Mouse (Mus musculus) adrenal gland, adult 2 months (tissue): ENCODE data around the gene Tk1. TPM values are rescaled to one million over a fixed set of nuclear protein-coding genes. Genes with fewer than 3 reads are reported as not detected.
"Not testable (repeated sequence)": the region's sequence is repeated elsewhere in the genome, so short reads cannot be mapped to it uniquely, and the experiment has no call there.

Experiments
- DNase-seq: peaks from one replicate; pipeline ENCODE4 v3.0.0; 2021
- polyA plus RNA-seq: library from polyadenylated mRNA; depleted of rRNA; stranded (reverse); fragments of >200 nt; gene quantifications from 2 replicates; pipeline ENCODE4 v1.2.3, GENCODE M21; 2012
- total RNA-seq, 2 experiments: library from RNA; stranded (reverse); gene quantifications; 2 replicates each; pipeline ENCODE4 v1.2.3; 2021

Gene Tk1
- total and polyA plus RNA-seq, 3 experiments = 2.2 to 10.2 (median 3.1) TPM

DNA sequence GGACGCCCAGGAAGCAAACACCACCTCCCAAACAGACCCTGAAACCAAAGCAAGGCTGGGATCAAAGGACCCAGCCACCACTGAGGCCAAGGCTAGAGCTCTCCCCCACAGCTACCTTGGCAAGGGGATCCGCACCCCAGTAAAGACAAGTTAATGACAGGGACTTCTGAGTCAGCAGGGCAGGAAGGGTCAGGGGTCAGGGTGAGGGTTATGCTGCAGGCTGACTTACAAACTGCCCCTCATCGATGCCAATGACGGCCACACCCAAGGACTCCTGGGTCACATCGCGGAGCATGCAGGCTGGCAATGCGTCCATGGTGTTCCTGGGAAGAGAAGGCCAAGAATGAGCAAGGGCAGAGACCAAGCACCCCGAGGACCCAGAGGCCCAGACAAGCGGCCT is 4.0 kb downstream of the Tk1 start:
- DNase-seq = peak; percentile 78

DNA sequence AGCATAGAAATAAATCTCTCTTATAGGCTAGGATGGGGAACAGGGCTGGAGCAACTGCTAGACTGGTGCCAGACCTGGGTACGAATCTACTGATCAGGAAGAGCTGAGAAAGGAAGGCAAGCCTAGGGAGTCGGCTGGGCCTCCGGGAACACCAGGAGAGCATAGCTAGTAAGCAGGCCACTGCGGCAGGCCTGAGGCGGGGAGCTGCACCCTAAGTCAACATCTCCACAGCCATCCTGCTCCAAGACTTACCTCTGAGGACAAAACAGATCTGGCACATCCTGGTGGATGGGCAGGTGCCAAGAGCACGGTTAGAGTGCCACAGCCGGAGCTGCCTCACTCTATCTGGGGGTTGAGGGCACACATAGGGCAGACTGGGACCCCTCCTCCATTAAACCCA is 5.7 kb downstream of the Tk1 start:
- no peak for DNase-seq

DNA sequence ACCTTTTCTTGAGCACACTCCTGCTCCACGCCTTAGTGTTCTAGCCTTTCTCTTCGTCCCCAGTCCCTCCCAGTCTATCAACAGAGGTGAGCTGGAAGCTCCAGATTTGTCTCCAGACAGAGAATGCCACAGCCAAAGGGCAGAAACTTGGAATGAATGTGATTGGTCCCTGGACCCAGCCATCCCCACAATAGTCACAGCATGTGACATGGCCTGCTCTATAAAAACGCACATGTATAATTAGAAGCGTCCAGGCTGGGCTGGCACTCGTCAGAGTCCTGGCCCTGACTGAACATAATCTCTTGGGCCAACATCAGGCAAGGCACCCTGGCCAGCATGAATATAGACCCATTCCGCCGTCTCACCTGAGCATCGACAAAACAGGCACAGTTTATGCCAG is 6.8 kb downstream of the Tk1 start:
- DNase-seq = no peak

DNA sequence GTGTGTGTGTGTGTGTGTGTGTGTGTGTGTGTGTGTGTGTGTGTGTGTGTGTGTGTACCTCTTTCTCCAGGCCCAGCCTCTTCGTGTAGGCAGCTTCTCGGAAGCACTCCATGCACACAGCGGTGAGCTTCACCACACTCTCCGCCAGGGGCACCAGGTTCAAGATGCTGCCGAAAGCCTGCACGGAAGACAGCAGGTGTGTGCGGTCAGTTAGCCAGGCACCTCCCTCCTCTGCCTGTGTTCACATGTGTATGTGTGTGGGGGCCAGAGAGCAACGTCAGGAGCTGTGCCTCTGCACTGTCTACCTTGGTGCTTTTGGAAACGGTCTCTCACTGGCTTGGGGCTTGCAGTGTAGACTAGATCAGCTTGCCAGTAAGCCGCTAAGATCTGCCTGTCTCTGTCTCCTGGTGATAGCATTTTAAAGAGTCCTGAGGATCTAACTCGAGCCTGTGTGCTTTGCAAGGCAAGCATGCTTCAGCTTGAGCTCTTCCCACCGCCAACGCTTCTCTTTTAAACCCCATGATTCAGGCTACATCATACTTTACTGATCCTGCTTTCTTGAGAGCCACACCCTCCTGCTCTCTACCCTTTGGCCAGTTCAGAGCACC is 9.4 kb downstream of the Tk1 start:
- DNase-seq = no peak

DNA sequence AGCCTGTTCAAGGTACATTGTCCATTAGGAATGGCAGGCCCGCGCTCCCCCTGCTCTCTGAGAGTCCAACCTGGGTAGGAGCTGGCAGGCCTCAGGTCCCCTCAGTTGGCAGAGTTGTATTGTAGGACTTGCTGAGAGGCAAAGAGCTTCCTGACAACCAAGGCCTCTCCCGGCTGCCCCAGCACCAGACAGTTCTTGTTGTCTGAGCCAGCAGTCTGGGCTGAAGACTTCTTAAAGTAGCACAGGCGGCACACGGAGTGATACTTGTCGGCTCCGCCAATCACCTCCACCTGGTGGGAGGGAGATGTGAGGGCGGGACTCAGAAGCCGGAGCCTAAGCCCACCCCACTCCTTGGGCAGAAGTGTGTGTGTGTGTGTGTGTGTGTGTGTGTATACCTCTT is 10.0 kb downstream of the Tk1 start:
- not testable (repeated sequence) for DNase-seq

DNA sequence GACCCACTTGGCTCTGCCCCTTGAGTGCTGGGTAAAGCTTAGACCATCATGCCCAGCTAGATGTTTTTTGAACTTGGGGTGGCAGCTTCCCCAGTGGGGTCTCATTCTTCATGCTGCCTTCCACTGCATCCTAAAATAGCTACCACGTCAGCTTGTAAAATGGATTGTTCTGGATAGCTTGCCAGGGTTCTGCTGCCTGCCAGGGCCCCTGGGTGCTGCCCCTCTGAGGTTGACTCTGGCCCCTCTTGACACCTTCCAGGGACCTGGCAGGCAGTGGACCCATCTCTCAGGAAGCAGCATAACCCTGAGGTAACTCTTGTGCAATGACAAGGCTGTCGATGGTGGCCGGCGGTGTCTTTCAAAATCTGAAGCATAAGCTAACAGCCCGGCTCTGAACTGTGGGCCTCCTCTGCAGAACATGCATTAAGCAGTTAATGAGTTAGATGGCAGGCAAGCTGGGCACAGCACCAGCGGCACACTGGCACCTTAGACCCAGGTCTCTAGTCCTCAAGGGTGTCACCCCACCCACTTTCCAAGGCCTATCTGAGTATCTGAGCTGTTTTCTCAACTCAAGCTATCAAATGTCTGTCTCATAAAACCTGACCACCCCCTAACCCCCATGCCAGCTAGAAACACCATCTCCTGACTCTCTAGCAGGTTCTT is 11.1 kb downstream of the Tk1 start:
- DNase-seq = no peak

DNA sequence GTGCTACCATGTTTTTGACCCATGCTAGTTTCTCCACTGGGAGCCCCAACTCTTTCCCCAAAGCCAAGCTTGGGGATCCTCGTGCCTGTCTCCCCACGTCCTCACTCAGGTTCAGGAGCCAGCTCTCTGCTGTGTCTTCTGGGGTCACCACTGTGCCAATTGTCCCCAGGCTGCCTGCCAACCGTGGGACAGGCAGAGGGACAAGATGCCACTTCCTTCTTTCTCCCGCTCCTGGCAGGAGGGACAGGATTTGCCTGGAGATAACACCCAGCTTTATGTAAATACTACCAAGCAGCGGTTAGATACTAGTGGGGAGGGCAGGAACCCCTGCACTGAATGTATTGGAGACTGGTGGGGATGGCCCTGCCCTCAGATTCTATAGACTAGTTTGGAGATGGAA is 12.0 kb downstream of the Tk1 start:
- DNase-seq = no peak

DNA sequence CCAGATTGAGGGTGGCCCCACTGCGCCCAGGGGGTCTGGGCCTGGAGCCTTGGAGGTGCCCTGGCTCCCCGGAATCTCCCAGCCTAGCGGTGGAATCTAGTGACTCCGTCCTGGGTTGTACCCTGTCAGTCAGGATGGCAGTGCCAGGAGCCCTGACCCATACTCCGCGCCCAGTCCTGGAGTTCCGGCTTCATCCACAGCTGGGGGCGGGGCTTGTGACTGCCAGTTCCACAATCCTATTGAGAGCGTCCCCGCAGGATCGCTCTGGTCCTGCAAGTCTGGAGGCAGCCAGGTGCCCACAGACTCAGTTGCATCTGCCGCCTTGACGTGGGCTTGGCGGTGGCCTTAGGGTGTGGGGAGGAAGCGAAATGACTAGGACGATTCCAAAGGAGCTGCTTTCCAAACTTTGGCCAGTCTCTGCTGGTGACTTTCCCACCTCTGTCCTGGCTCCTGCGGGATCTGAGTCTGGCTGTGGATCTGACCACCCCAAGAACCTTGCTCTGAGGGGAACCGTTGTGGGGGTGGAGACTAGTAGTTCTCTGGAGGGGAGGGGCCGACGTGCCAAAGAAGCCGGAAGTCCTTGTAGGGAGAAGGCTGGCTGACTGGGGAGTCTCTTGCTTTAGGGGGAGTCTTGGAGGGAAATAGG is 15.4 kb downstream of the Tk1 start:
- DNase-seq = peak; percentile 95

DNA sequence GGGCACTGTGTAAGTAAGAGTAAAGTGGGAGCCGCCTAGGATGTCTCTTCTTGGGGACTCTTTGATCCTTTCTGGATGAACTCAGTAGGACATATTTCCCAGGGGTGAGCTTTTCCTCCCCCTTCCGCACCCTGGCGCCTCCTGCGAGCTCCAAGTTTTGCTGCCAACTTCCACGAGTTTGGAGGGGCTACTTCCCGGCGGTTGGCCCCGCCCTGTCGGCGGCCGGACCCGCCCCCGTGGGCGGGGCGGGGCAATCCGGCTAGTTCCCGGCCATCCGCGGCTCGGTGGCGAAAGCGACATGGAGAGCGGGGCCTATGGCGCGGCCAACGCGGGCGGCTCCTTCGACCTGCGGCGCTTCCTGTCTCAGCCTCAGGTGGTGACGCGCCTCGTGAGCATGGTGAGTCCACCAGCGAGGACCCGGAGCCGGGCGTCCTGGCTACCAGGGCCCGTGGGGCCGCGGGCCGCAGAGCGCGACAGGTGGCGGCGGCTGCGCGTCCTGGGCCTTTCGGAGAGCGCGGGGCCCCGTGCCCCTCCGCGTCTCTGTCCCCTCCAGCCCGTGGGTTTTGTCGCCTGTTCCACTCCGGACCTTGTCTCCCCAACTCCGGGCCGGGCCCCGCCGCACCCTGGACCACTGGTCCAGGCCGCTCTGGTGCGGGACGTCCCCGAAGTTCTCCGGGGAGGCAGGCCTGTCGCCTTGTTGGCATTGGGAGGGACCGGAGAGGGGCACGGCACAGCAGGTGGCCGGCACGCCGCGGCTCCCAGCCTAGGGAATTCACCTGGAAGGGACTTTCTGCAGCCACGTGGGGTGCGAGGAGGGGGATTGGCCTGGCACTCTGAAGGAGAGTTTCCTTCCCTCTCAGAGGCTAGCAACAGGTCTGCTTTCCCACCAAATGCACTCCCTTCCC is 16.2 kb downstream of the Tk1 start, which contains the start of the genes Gm20708 and Syngr2:
Gm20708 (plus strand) TSS at position 262 of the 905 bp plus-strand sequence.
Syngr2 (plus strand) TSS at position 262 of the 905 bp plus-strand sequence.
- DNase-seq = peak; percentile 88

DNA sequence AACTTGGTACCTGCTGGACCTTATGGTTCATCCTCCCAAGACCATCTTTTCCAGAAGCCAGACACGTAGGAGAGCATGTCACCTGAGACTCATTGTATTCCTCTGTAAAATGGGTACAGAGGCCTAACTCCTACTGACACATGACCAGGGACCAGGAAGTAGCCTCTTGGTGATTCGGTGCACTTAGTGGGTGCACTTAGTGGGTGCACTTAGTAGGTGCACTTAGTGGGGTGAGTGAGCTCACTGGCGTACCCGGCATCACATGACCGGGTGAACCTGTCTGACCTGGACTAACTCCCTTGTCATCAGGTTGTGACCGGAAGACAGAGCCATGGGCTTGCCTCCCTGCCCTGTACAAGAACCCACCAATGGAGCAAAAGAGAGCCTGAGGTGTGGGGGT is 19.1 kb downstream of the Tk1 start:
- no peak for DNase-seq

DNA sequence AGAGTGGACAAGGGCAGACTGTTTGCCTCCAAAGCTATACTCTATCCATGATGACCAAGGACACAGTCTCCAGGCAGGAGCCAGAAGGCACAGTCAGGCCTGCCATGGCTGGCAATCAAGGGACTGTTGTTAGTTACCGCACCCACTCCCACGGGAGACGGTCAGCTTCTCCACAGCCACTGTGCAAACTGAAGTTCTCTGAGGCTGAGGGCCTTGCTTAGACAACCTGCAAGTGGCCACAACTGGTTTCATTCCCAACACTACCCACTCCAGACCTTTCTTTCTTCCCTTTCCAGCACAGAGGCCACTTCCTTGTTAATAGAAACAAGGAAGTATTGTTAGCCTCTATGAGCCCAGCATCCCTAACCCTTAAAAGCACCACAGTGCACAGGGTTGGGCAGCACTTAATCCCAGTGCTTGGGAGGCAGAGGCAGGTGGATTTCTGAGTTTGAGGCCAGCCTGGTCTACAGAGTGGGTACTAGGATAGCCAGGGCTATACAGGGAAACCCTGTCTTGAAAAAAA is 22.7 kb downstream of the Tk1 start:
- DNase-seq = no peak

DNA sequence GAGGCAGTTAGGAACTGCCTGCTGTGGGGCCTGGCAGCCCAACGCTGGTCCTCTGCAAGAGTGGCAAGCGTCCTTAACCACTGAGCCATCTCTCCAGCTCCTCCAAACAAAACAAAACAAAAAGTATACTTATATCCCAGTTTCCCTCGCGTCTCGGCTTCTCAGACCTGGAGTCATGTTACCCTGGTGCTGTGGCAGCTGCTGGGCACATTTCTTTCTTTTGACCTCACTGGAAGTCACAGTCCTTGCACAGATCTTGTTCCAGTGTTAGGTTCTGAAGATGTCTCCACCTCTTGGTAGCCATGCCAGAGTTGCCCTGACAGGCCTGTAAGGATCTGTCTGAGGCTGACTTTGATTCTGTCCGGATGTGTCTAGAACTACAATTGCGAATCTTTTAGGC is 24.2 kb downstream of the Tk1 start:
- DNase-seq = no peak

DNA sequence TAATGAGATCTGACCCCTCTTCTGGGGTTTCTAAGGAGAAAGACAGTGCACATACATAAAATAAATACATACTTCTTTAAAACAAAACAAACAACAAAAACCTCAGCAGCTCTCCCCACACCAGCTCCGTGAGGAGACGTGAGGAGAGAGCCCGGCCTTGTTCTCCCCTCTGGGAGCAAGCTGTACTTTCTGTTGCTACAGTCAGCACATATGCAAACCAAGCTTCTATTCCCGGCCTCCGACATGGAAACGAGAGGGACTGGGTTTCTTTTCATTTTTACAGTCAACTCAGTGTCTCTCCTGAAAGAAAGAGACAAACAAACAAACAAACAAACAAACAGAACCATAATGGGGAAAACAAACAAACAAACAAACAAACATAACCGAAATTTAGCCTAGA is 25.9 kb downstream of the Tk1 start:
- no peak for DNase-seq

DNA sequence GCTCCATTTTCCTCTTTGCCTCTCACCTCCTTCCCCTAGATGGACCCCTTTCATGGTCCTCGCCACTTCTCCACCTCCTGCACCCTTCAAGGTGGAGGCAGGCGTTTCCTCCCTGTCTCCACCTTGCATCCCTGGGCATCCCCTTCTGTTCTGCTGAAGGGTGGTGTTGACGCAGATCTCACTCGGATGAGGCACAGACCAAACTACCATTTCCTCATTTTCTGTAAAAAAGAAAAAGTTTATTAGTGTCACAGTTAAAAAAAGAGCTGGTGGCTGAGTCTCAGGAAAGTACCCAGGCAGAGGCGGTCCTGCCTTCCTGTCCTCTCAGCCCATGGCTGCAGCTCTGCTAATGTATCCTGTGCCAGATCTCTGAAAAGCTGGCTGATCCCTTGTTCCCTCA is 26.7 kb downstream of the Tk1 start:
- DNase-seq = no peak

DNA sequence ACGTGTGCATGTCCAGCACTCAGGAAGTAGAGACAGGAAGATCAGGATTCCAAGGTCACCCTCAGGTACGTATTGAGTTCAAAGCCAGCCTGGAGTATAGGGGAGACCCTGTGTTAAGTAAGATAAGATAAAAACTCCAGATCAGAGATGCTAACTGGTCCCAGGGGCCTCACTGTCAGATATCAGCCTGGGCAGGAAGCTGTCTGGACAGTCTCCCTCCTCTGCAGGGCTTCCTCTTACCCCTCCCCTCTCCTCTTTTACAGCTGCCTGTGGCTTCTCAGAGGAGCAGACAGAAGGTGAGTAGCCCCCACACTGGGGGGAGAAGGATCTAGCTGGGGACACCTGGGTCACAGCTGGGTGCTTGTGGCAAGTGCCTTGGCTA is 27.7 kb downstream of the Tk1 start:
- no peak for DNase-seq

DNA sequence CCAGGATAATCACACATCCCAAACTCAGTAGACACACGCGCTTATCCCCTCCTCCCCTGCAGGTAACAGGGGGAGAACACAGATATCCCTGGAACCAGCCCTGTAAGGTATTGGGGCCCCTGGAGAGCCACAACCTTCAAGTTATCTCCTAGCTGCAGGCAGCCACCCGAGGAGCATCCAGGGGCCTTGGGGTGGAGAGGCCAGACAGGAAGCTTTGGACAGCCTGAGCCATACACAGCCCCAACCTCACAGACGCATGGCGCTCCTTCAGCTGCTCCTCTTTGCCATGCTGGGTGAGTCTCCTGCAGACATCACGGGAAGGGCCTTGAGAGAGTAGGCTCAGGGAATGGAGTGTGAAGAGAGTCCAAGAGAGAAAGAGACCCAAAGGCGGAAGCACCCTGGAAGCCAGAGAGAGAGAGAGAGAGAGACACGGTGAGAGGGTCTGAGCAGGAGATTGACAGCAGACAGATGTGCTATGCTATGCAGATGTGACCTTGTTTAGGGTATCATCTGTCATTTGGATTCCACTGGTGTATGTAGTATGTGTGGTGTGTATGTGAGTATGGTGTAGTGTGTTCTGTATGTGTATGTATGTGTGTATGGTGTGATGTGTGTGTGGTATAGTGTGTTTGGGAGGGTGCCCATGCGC is 28.3 kb downstream of the Tk1 start, which contains the start of gene 6030468B19Rik:
6030468B19Rik (plus strand) TSS at position 150 of the 649 bp plus-strand sequence.
- DNase-seq = no peak

DNA sequence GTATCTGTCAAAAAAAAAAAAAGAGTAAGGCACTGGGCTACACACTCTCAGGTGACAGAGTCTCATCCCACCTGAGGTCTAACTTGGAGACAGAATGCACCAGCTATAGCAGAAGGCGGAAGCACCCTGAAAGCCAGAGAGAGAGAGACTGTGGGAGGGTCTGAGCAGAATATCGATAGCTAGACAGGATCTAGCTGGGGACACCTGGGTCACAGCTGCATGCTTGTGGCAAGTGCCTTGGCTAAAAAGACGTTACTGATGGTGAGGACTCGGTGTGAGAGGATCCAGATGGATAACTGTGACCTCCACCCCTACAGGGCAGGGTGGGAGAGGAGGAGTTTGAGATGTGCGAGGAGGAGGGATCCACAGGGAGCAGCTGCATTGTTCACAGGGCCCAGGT is 28.9 kb downstream of the Tk1 start:
- DNase-seq = no peak

DNA sequence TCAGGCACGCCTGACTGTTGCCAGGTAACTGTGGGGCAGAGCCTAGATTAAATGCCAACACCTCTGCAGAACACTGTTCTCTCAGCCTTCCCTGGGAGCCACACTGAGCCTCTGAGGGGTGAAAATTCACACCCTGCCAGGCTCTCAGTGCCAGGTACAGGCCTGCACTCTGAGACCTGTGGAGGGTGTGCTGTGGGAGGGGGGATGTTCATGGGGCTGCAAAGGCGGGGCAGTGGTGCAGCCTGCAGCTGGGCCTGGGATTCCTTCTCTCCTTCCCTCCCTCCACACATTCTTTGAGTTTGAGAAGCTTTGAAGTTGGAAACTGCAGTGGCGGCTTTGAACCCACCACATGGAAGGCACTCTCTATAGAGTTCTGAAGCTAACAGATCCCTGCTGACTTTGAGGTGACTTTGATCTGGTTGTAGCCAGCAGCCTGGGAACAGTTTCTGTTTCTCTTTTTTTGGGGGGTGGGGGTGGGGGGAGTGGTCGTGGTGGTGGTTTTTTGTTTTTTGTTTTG is 31.8 kb downstream of the Tk1 start:
- no peak for DNase-seq

DNA sequence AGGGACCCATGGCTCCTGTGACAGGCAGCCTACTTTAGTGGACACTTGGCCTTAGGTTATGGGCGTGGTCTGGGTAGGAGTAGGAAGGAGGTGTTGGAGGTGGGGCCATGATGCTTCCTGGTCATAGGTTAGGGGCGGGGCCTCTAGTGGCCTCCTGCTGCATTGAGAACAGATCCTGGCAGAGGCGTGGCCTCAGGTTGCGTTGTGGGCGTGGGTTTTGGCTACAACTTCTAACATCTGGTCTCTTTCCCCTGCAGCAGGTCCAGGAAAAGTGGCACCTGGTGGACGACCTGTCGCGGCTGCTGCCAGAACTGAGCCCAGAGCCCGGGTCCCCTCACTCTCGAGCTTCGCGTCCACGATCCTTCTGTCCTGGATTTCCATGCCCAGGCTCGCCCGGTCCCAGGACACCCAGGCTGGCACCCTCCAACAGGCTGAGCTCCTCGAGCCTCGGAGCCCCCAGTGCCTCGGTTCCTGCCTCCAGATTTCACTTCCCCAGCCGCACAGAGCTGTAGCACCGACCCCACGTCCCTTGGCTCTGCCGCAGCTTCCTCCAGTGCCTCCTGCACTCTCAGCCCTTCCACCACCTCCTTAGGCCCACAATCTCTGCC is 33.5 kb downstream of the Tk1 start:
- DNase-seq = peak; percentile 73

DNA sequence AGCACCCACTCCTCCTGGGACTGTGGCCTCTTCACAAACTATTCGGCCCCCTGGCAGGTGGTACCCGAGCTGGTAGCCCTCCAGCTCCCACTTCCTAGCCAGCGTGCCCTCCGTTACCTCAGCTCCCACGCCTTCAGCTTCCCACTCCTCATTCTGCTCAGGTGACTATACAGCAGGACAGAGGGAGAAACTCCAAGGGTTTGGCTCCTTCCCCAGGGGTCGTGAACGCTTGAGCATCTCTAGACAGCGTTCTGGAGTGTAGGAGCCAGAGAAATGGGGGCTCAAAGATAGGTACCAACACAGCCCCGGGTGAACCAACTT is 34.5 kb downstream of the Tk1 start:
- DNase-seq = no peak
